29 mouse cellular contexts compared by ENCODE assay signal in genomic region chr2:127379250-127379649, GRCm38 (mm10). TPM values are rescaled to one million over a fixed set of nuclear protein-coding genes. Genes with fewer than 3 reads are reported as not detected.
DNase-seq lines count a peak whose midpoint lies in the region; ATAC-seq and TF ChIP-seq lines count a peak whose summit lies in the region.
"Had no signal": no experiment of that assay in that cellular context is flagged by ENCODE, and none has a peak within 500 bp of the region (broad histone marks: within the 10 kb centered on the region; RNA-seq: fewer than 3 reads in every experiment).

No protein-coding gene starts in this region.

- no peak overlapping the region for H3K4me3 ChIP-seq in heart, adult 2 months
- H3K4me3 ChIP-seq in heart, embryonic 12.5 days = no peak overlapping the region
- no peak overlapping the region for H3K4me3 ChIP-seq in kidney, adult 2 months (ENCODE audit: insufficient read depth, low read depth, low read length)
- H3K4me3 ChIP-seq in heart, embryonic 10.5 days = no peak overlapping the region
- no peak overlapping the region for H3K4me3 ChIP-seq in heart, embryonic 15.5 days
- H3K4me3 ChIP-seq: hindbrain, embryonic 15.5 days; left cerebral cortex, adult 2 months; liver, embryonic 15.5 days; lung, embryonic 15.5 days had no signal

- no peaks in the 10 kb centered on the region for H3K36me3 ChIP-seq in heart, adult 2 months (ENCODE audit: control insufficient read depth, insufficient read depth, low read length)
- H3K36me3 ChIP-seq in heart, embryonic 12.5 days = no peaks in the 10 kb centered on the region
- H3K36me3 ChIP-seq in kidney, adult 2 months (ENCODE audit: control insufficient read depth, insufficient read depth, low read length) = no peaks in the 10 kb centered on the region
- no peaks in the 10 kb centered on the region for H3K36me3 ChIP-seq in heart, embryonic 10.5 days
- H3K36me3 ChIP-seq in heart, embryonic 15.5 days = no peaks in the 10 kb centered on the region
- H3K36me3 ChIP-seq: G1E; hindbrain, embryonic 15.5 days; liver, embryonic 15.5 days; lung, embryonic 15.5 days had no signal

- H3K4me2 ChIP-seq in heart, embryonic 12.5 days = no peak overlapping the region
- H3K4me2 ChIP-seq in heart, embryonic 15.5 days = no peak overlapping the region
- H3K4me2 ChIP-seq: hindbrain, embryonic 15.5 days; liver, embryonic 15.5 days; lung, embryonic 15.5 days; midbrain, embryonic 11.5 days had no signal

- no peak for ATAC-seq in heart, embryonic 12.5 days (ENCODE audit: insufficient number of reproducible peaks, low FRiP score)
- no peak for ATAC-seq in heart, embryonic 15.5 days (replicated peaks; ENCODE audit: insufficient number of reproducible peaks, insufficient read depth, low FRiP score, low read depth)
- ATAC-seq: forebrain, embryonic 14.5 days; Patski had no signal

- no peaks in the 10 kb centered on the region for H3K27me3 ChIP-seq in heart, adult 2 months (ENCODE audit: control insufficient read depth, insufficient read depth, low read length)
- no peaks in the 10 kb centered on the region for H3K27me3 ChIP-seq in heart, embryonic 12.5 days (replicated peaks)
- H3K27me3 ChIP-seq in kidney, adult 2 months (replicated peaks; ENCODE audit: control insufficient read depth, insufficient read depth, low read length) = no peaks in the 10 kb centered on the region
- H3K27me3 ChIP-seq in heart, embryonic 10.5 days (ENCODE audit: insufficient read depth, poor library complexity, severe bottlenecking) = 0 out of 2 replicates have a peak, but pooled peaks cover 4% of the 10 kb centered on the region
- H3K27me3 ChIP-seq in heart, embryonic 15.5 days = no peaks in the 10 kb centered on the region
- H3K27me3 ChIP-seq: hindbrain, embryonic 15.5 days; lung, embryonic 15.5 days; Patski had no signal

- TF ChIP-seq CTCF in heart, adult 2 months (IDR thresholded peaks at IDR 0.05) = no peak
- TF ChIP-seq CTCF in kidney, adult 2 months (conservative IDR thresholded peaks at IDR 0.05; ENCODE audit: insufficient read depth, insufficient read length, low read depth, low read length) = no peak

- no peaks in the 10 kb centered on the region for H3K79me2 ChIP-seq in heart, adult 2 months (replicated peaks; ENCODE audit: control insufficient read depth, insufficient read depth, low read length)

- WGBS in heart, adult 2 months = 36% methylated on average over 3 of the region's 3 CpGs
- 55% methylated on average over 3 of the region's 3 CpGs for WGBS in heart, embryonic 12.5 days
- WGBS in kidney, adult 2 months = 59% methylated on average over 3 of the region's 3 CpGs
- WGBS in heart, embryonic 10.5 days = 51% methylated on average over 3 of the region's 3 CpGs
- WGBS in heart, embryonic 15.5 days = 49% methylated on average over 3 of the region's 3 CpGs

- peak in 1 of 2 experiments; percentile 53 for DNase-seq in heart, adult 2 months
- DNase-seq in kidney, adult 2 months = peak; percentile 58
- no peak for DNase-seq in kidney, adult 8-10 months
- DNase-seq in heart, embryonic 10.5 days (ENCODE audit: low spot score) = no peak
- DNase-seq in layer of hippocampus, adult 9-11 months = no peak
- DNase-seq: adrenal gland, postnatal 36 days; B cell, adult 2 months; cerebellum, adult 9-10 months; gastrocnemius, postnatal 10 days; thymus, postnatal 14 days had no signal

- H3K27ac ChIP-seq in heart, adult 2 months = peak overlapping the region; percentile 20
- no peak overlapping the region for H3K27ac ChIP-seq in heart, embryonic 12.5 days (ENCODE audit: poor library complexity, severe bottlenecking)
- peak overlapping the region; percentile 52 for H3K27ac ChIP-seq in kidney, adult 2 months (ENCODE audit: insufficient read depth, low read depth, low read length)
- H3K27ac ChIP-seq in heart, embryonic 10.5 days = peak overlapping the region; percentile 49
- H3K27ac ChIP-seq in heart, embryonic 15.5 days = 0 out of 2 replicates have a peak overlapping the region, but pooled peaks have one; percentile 16
- H3K27ac ChIP-seq: hindbrain, embryonic 15.5 days; left cerebral cortex, adult 2 months; lung, embryonic 15.5 days had no signal

- H3K4me1 ChIP-seq in heart, adult 2 months (ENCODE audit: control insufficient read depth, insufficient read depth, low read length) = peaks cover 2% of the 10 kb centered on the region
- H3K4me1 ChIP-seq in heart, embryonic 12.5 days (replicated peaks) = peaks cover 40% of the 10 kb centered on the region
- peaks cover 24% of the 10 kb centered on the region; the same call in 1 of the 2 replicates for H3K4me1 ChIP-seq in kidney, adult 2 months (ENCODE audit: control insufficient read depth, insufficient read depth, low read length)
- H3K4me1 ChIP-seq in heart, embryonic 10.5 days = peaks cover 46% of the 10 kb centered on the region
- H3K4me1 ChIP-seq in heart, embryonic 15.5 days (replicated peaks) = peaks cover 28% of the 10 kb centered on the region

- TF ChIP-seq POLR2A in heart, adult 2 months (IDR thresholded peaks at IDR 0.05; ENCODE audit: insufficient read depth, low read depth, low read length) = no peak
- TF ChIP-seq POLR2A in kidney, adult 2 months (IDR thresholded peaks at IDR 0.05; ENCODE audit: low read depth, low read length) = no peak

- intact Hi-C loops in heart, adult 2 months (cut with DNase I) = no loop called here

- no peak overlapping the region for H3K9ac ChIP-seq in heart, adult 2 months (ENCODE audit: low read depth, low read length)
- no peak overlapping the region for H3K9ac ChIP-seq in heart, embryonic 12.5 days
- no peak overlapping the region for H3K9ac ChIP-seq in heart, embryonic 15.5 days
- H3K9ac ChIP-seq: hindbrain, embryonic 15.5 days; liver, embryonic 15.5 days; lung, embryonic 15.5 days had no signal

- H3K9me3 ChIP-seq in heart, embryonic 12.5 days (replicated peaks) = no peaks in the 10 kb centered on the region
- no peaks in the 10 kb centered on the region for H3K9me3 ChIP-seq in heart, embryonic 10.5 days
- H3K9me3 ChIP-seq in heart, embryonic 15.5 days (replicated peaks) = no peaks in the 10 kb centered on the region
- H3K9me3 ChIP-seq: G1E; hindbrain, embryonic 15.5 days; liver, embryonic 15.5 days; lung, embryonic 15.5 days had no signal

- 0 out of 2 replicates have a peak, but pooled peaks have one; percentile 57 for TF ChIP-seq EP300 in heart, adult 2 months (IDR thresholded peaks at IDR 0.05; ENCODE audit: insufficient read depth, low read depth, low read length)

RNA-seq across cellular contexts. Expression of gene Adra2b, which starts 16.2 kb away (rescaled TPM):
- total RNA-seq in heart, adult 2 months (2021) = 1 to 10 TPM in 1 of 2 experiments, under 1 TPM in 1; 0.73 to 1.1 TPM
- 1.0 and 1.6 TPM in 2 replicates for polyA plus RNA-seq in heart, adult 2 months (2012; rRNA removed)
- polyA plus RNA-seq in heart, embryonic 12.5 days (2016; fragmentation: Nextera tagmentation; extraction: Ambion mirVana) = 7.1 and 7.6 TPM in 2 replicates
- polyA plus RNA-seq in kidney, adult 2 months (2012; rRNA removed) = 64.7 and 68.2 TPM in 2 replicates
- polyA plus RNA-seq in heart, embryonic 10.5 days (2016; fragmentation: Nextera tagmentation; extraction: Ambion mirVana) = 9.2 and 10.1 TPM in 2 replicates
- polyA plus RNA-seq in heart, embryonic 15.5 days (2015; fragmentation: Nextera tagmentation; extraction: Ambion mirVana) = 1.1 and 1.3 TPM in 2 replicates
- total RNA-seq: megakaryocyte progenitor cell, adult 5-6 weeks had no signal
- polyA plus RNA-seq: G1E, Patski had no signal

RNA-seq across cellular contexts. Expression of gene Astl, which starts 40.8 kb away (rescaled TPM):
- total RNA-seq in heart, adult 2 months (2021) = not detected
- not detected in 2 replicates for polyA plus RNA-seq in heart, adult 2 months (2012; rRNA removed)
- not detected in 2 replicates for polyA plus RNA-seq in heart, embryonic 12.5 days (2016; fragmentation: Nextera tagmentation; extraction: Ambion mirVana)
- polyA plus RNA-seq in kidney, adult 2 months (2012; rRNA removed) = not detected in 2 replicates
- polyA plus RNA-seq in heart, embryonic 10.5 days (2016; fragmentation: Nextera tagmentation; extraction: Ambion mirVana) = 0.08 TPM in 1 of 2 replicates, not detected in the other
- 0.08 TPM in 1 of 2 replicates, not detected in the other for polyA plus RNA-seq in heart, embryonic 15.5 days (2015; fragmentation: Nextera tagmentation; extraction: Ambion mirVana)
- total RNA-seq: adrenal gland, adult 18-20 months; adrenal gland, postnatal 36 days; heart, postnatal 10 days; left cerebral cortex, adult 2 months; left cerebral cortex, postnatal 36 days; midbrain, postnatal 0 days had no signal
- polyA plus RNA-seq: forebrain, embryonic 14.5 days; frontal cortex, adult 2 months; G1E; hindbrain, embryonic 15.5 days; intestine, embryonic 14.5 days; lung, embryonic 15.5 days; midbrain, embryonic 11.5 days; midbrain, postnatal 0 days; neural tube, embryonic 14.5 days; Patski; stomach, embryonic 14.5 days had no signal

RNA-seq across cellular contexts. Expression of gene Dusp2, which starts 43.3 kb away (rescaled TPM):
- total RNA-seq in heart, adult 2 months (2021) = under 1 TPM; 0.44 to 0.45 TPM
- polyA plus RNA-seq in heart, adult 2 months (2012; rRNA removed) = 0.97 and 1.1 TPM in 2 replicates
- polyA plus RNA-seq in heart, embryonic 12.5 days (2016; fragmentation: Nextera tagmentation; extraction: Ambion mirVana) = 23.8 and 26.3 TPM in 2 replicates
- polyA plus RNA-seq in kidney, adult 2 months (2012; rRNA removed) = 1.0 and 5.7 TPM in 2 replicates
- 14.1 and 15.7 TPM in 2 replicates for polyA plus RNA-seq in heart, embryonic 10.5 days (2016; fragmentation: Nextera tagmentation; extraction: Ambion mirVana)
- polyA plus RNA-seq in heart, embryonic 15.5 days (2015; fragmentation: Nextera tagmentation; extraction: Ambion mirVana) = 11.6 and 16.7 TPM in 2 replicates
- polyA plus RNA-seq: G1E had no signal

RNA-seq across cellular contexts. Expression of gene Gpat2, which starts 45.7 kb away (rescaled TPM):
- not detected for total RNA-seq in heart, adult 2 months (2021)
- 0.06 and 0.08 TPM in 2 replicates for polyA plus RNA-seq in heart, adult 2 months (2012; rRNA removed)
- polyA plus RNA-seq in heart, embryonic 12.5 days (2016; fragmentation: Nextera tagmentation; extraction: Ambion mirVana) = 0.44 and 0.45 TPM in 2 replicates
- 1.4 and 1.9 TPM in 2 replicates for polyA plus RNA-seq in kidney, adult 2 months (2012; rRNA removed)
- polyA plus RNA-seq in heart, embryonic 10.5 days (2016; fragmentation: Nextera tagmentation; extraction: Ambion mirVana) = 0.28 and 0.71 TPM in 2 replicates
- polyA plus RNA-seq in heart, embryonic 15.5 days (2015; fragmentation: Nextera tagmentation; extraction: Ambion mirVana) = 0.34 and 0.35 TPM in 2 replicates
- total RNA-seq: G1E; heart, postnatal 10 days had no signal
- polyA plus RNA-seq: forebrain, embryonic 14.5 days; G1E; stomach, embryonic 14.5 days had no signal
